Mouse (Mus musculus): ENCODE results near the gene Slc1a7.

The Slc1a7 gene

DNA sequence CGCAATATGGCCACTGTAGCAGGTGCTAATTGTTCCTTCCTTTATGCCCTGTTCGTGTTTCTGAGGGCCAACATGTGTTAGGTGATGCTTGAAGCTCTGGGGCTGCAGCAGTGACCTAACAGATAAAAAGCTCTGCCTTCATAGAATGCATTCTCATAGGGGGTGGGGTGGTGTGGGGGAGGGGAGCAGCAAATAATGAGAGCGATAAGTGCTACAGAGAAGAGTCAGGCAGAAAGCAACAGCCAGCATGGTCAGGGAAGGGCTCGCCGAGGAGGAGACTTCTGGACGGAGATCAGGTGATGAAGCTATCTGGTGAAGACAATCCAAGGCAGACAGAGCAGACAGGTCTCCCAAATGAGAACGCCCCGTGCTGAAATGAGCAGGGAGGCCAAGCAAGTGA, 84.5 kb downstream of the Slc1a7 start:
- no peak for DNase-seq (ENCODE audit: low read depth)

DNA sequence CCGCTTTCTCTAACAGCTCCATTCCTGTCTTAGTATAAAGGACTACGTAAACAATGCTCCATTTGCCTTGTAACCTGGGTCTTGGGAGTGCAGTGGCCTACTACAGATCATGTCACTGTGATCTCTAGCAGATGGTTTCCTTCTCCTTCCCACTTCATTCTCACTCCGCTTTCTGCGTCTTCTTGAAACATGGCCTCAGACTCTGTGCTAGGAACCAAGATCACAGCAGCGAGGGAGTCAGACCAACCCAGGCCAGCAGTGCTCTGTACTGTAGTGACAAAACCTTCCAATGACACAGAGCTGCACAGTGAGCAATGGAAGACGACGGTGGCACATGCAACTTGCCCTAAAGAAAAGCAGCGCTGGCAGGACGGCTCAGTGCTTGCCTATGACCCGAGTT, 87.7 kb downstream of the Slc1a7 start:
- DNase-seq (ENCODE audit: low read depth): no peak

- no peak for DNase-seq (ENCODE audit: low read depth)
Measured at GRCm38 (mm10) chr4:108057247-108057646, 89.1 kb downstream of the Slc1a7 start.

- DNase-seq (ENCODE audit: low read depth): peak; percentile 13
Measured at GRCm38 (mm10) chr4:108058166-108058565, 90.0 kb downstream of the Slc1a7 start.

GRCm38 (mm10) chr4:108059601-108060379, 91.7 kb downstream of the Slc1a7 start:
- DNase-seq (ENCODE audit: low read depth): no peak

DNA sequence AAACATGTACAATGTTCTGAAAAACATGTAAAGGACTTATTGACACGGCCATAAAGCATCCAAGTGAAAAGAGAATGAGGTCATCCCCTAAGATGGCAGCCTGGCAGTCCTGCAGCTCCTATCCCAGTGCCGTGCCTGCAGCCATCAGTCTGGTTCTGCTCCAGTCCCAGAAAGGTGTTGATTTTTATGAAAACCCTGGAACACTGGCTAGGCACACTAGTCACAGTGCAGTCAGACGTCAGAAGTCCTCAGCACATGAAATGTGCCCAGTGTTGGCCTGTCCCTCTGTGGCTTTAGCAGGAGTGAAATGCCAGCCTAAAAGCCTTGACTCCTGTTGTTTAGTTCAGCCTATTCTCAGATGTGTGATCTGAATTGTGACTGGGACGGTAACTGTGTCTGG, 92.6 kb downstream of the Slc1a7 start:
- no peak for DNase-seq (ENCODE audit: low read depth)

GRCm38 (mm10) chr4:108062524-108062923, 94.4 kb downstream of the Slc1a7 start:
- no peak for DNase-seq (ENCODE audit: low read depth)
